Mouse (Mus musculus): ENCODE measurements around the gene Slc12a7.

DNA sequence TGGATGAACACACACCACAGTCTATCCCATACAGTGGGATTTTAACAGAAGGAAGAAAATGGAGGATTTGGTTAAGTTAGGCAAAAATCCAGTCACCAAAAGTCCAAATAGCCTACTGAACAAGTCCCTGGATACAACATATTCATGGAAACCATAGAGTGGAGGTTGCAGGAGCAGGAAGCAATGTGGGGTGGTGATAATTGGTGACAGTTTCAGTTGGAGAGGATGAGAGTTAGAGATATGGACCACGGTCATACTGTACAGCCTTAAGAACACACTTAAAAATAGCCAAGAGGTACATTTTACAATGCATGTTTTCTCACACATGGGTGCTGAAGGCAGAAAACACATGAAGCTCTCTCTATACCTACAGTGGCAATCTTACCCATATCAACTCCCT lies 37.9 kb upstream of the Slc12a7 start:
- TF ChIP-seq CTCF (IDR thresholded peaks at IDR 0.05; ENCODE audit: low read depth, low read length) (no peak), POLR2A (IDR thresholded peaks at IDR 0.05; ENCODE audit: borderline replicate concordance, low read depth, low read length) (no peak)
